Mouse (Mus musculus): ENCODE data around the gene Olfr1124.
"Not testable (repeated sequence)": the region's sequence is repeated elsewhere in the genome, so short reads cannot be mapped to it uniquely, and the experiment has no call there.

The Olfr1124 gene

GRCm38 (mm10) chr2:87429975-87430374, at the start of gene Olfr1124:
Gene Olfr1124, plus strand, starts transcription at chr2:87430275.
- no peak for DNase-seq

- DNase-seq, result no peak
Observed at GRCm38 (mm10) chr2:87383935-87384334, 46.1 kb upstream of the Olfr1124 start.

DNA sequence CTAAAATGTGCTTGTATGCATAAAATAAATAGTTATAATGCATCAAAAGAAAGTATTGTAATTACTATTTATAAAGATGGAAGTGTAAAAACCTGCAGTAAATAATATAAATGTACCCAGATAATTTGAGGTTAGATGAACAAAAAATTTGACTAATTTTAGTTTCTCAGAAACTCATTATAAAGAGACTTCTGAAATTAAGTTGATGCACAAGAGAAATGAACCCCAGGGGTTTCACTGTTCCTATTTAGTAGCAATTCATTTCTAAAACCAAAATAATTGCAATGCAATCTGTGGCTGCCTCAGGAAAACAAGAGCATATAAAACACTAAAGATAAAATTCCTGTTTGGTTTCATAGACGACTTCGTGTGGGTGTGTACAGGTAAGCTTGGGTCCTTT, 44.5 kb upstream of the Olfr1124 start, which contains the start of gene Olfr1122:
Olfr1122 (plus strand) TSS at position 301 of the 400 bp plus-strand sequence.
- no peak for DNase-seq

DNA sequence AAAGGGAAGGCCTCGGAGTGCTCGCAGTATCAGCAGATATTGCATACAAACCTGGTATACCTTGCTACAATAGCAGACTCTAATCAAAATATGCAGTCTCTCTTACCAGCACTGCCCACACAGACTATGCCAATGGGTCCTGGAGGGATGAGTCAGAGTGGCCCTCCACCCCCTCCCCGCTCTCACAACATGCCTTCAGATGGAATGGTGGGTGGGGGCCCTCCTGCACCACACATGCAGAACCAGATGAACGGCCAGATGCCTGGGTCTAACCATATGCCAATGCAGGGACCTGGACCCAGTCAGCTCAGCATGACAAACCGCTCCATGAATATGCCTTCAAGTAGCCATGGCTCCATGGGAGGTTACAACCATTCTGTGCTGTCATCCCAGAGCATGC, 36.5 kb upstream of the Olfr1124 start:
- not testable (repeated sequence) for DNase-seq

GRCm38 (mm10) chr2:87394686-87395085, 35.4 kb upstream of the Olfr1124 start:
- DNase-seq, result not testable (repeated sequence)

DNA sequence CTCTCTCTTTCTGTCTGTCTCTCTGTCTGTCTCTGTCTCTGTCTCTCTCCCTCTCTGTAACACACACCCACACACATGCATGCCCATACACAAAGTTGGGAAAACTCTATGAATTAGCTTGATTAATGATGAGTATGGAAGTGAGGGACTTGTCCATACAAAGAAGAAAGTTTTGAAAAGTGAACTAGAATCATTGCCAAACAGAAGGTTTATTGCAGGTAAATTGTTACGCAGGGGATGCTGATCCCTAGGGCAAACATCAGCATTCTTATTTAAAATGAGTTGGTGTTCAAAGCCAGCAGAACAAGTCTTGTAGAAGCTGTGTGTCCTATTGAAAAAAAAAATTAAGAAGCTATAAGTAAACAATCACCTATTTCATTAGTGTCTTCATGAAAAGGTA, 13.7 kb upstream of the Olfr1124 start, which contains the start of gene Olfr1123:
Olfr1123 (plus strand) TSS at position 301 of the 400 bp plus-strand sequence.
- DNase-seq, result no peak

DNA sequence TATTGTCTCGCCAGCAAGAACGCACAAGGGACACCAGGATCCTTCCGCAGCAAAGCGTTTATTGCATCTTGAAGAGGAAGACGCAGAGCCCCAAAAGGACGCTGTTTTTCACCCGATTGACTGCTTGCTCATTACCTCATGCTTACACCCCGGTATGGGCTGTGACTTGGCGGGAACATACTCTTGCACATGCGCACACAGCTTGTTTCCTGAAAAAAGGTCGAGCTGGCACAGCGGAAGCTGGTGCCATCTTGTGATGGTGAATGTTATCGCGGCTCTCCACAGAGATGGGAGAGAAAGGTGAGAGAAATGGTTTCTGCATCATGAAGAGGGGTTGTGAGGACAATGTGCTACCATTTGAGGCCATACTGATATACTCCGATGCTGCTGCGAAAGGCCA, 7.7 kb downstream of the Olfr1124 start:
- no peak for DNase-seq

GRCm38 (mm10) chr2:87453662-87454061, 23.6 kb downstream of the Olfr1124 start, which contains the start of gene Olfr1126:
Gene Olfr1126, plus strand, starts transcription at chr2:87453962.
- no peak for DNase-seq

DNA sequence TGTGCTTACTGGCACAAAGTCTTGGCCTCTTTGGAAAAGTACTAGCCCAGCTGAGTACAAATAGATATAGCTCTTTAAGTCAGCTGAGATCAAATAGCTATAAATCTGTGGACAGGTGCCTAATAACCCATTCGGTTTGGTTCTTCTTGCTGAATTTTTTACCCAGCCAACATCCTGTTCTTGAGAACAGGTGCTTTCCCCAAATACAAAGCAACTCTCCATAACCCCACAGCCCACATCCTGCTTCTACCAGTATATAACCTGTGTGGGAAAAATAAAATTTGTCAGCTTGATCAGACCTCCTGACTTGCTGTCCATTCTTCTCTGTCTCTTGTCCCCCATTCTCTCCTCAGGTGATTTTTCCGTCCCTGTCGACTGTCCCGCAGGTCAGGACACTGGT, 31.7 kb downstream of the Olfr1124 start:
- no peak for DNase-seq

DNA sequence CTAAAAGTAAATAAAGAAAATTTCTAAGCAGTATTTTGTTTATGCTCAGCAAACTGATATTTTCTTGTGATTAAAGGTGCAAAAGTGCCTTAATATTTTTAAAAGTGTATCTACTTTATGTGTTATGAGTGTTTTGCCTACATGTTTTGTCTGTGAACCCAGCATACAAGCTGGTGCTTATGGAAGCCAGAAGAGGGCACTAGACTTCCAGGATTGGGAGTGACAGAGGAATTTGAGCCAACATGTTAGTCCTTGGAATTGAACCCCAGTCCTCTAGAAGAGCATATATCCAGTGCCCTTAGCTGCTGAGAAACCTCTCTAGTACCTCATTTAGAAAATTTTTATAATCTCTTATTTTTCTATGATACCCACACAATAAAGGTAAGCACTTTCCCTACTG, 50.1 kb downstream of the Olfr1124 start:
- no peak for DNase-seq

DNA sequence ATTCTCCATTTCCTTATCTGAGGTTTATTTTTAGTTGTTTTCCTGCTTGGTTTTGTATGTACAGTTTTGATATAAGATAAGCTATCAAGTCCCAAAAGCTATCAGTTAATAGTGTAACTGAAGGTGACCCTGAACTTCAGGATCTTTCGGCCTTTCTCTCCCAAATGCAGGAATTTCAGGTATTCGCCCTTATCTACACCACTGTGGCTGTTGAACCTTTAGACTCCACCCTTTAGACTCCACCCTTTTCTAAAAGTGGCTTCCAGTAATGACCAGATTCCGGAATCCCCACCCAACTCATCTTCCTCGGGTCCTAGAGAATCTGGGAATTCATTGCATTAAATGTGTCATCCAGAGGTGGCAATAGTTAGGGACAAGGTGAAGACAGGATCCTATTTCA, 51.1 kb downstream of the Olfr1124 start:
- DNase-seq, result no peak

- no peak for DNase-seq
Observed at GRCm38 (mm10) chr2:87482276-87482675, 52.2 kb downstream of the Olfr1124 start.

All from spleen, adult 18-20 months (tissue).